Mouse (Mus musculus) erythroblast, adult 5-6 weeks (primary cell): ENCODE measurements around the gene Sgpp2. TPM values are rescaled to one million over a fixed set of nuclear protein-coding genes. Genes with fewer than 3 reads are reported as not detected.

Experiments
- ATAC-seq: replicated peaks from 2 replicates; pipeline ENCODE4 v1.8.0; 2016; ENCODE audit warnings: moderate number of reproducible peaks, mild to moderate bottlenecking, moderate TSS enrichment, inconsistent platforms; ENCODE audit not compliant: poor library complexity, low FRiP score, severe bottlenecking
- total RNA-seq, 2 experiments: library from RNA; stranded (forward) in 1 of 2; stranded (reverse) in 1 of 2; fragments of 150-400 nt in 1 of 2; fragments of 200-764, 138-1000 nt in 1 of 2; gene quantifications; 2 replicates each; pipeline versions ENCODE4 v1.2.3 to v1.2.4; 2015 to 2017; ENCODE audit warnings: low replicate concordance in 2 of 2

Sgpp2 gene
- total RNA-seq, 2 experiments from 2014 or later: not detected

- ATAC-seq: no peak
Measured at GRCm38 (mm10) chr1:78395191-78395735, 85.1 kb downstream of the Sgpp2 start.

GRCm38 (mm10) chr1:78395737-78396136, 85.6 kb downstream of the Sgpp2 start:
- no peak for ATAC-seq

- no peak for ATAC-seq
Measured at GRCm38 (mm10) chr1:78396320-78396913, 86.3 kb downstream of the Sgpp2 start.

GRCm38 (mm10) chr1:78399755-78400154, 89.6 kb downstream of the Sgpp2 start:
- no peak for ATAC-seq

GRCm38 (mm10) chr1:78401413-78401812, 91.3 kb downstream of the Sgpp2 start:
- ATAC-seq: no peak

- no peak for ATAC-seq
Measured at GRCm38 (mm10) chr1:78409396-78409795, 99.3 kb downstream of the Sgpp2 start.

GRCm38 (mm10) chr1:78412668-78413067, 102.5 kb downstream of the Sgpp2 start:
- no peak; the same call in 1 of the 2 replicates for ATAC-seq

GRCm38 (mm10) chr1:78414421-78414820, 104.3 kb downstream of the Sgpp2 start:
- no peak for ATAC-seq

- no peak for ATAC-seq
Measured at GRCm38 (mm10) chr1:78417154-78417911, 107.2 kb downstream of the Sgpp2 start.

GRCm38 (mm10) chr1:78419593-78419992, 109.4 kb downstream of the Sgpp2 start:
- ATAC-seq: no peak

- ATAC-seq: no peak
Measured at GRCm38 (mm10) chr1:78420271-78420670, 110.1 kb downstream of the Sgpp2 start.

GRCm38 (mm10) chr1:78421749-78422148, 111.6 kb downstream of the Sgpp2 start:
- no peak for ATAC-seq

GRCm38 (mm10) chr1:78422576-78422975, 112.4 kb downstream of the Sgpp2 start:
- ATAC-seq: no peak

- no peak for ATAC-seq
Measured at GRCm38 (mm10) chr1:78424848-78425247, 114.7 kb downstream of the Sgpp2 start.

GRCm38 (mm10) chr1:78425309-78425708, 115.2 kb downstream of the Sgpp2 start:
- no peak for ATAC-seq

GRCm38 (mm10) chr1:78425793-78426700, 115.9 kb downstream of the Sgpp2 start:
- no peak for ATAC-seq

GRCm38 (mm10) chr1:78426841-78427240, 116.7 kb downstream of the Sgpp2 start:
- ATAC-seq: no peak

- ATAC-seq: no peak
Measured at GRCm38 (mm10) chr1:78428851-78429250, 118.7 kb downstream of the Sgpp2 start.

GRCm38 (mm10) chr1:78433472-78433871, 123.3 kb downstream of the Sgpp2 start:
- ATAC-seq: no peak

GRCm38 (mm10) chr1:78435967-78436366, 125.8 kb downstream of the Sgpp2 start:
- ATAC-seq: no peak
